Mouse (Mus musculus) MEL (cell line): ENCODE measurements around the gene Aldh9a1. TPM values are rescaled to one million over a fixed set of nuclear protein-coding genes. Genes with fewer than 3 reads are reported as not detected.

Source experiments
- DNase-seq: peaks from one replicate; pipeline ENCODE4 v3.0.0; 2011; ENCODE audit warnings: low read depth, low spot score
- H3K27ac ChIP-seq: 2 replicates; pipeline ENCODE4 v1.5.1; 2012; ENCODE audit warnings: low read depth, mild to moderate bottlenecking, control low read depth, low read length, moderate library complexity; ENCODE audit not compliant: control insufficient read depth
- H3K27me3 ChIP-seq, 2 experiments: fragments of 150-350 bp in 1 of 2; sonication (generic) in 1 of 2; 2 replicates each; pipeline ENCODE4 v1.6.1; 2012; ENCODE audit warnings: low read length in 2 of 2, mild to moderate bottlenecking in 2 of 2, improper control_type of control experiment in 1 of 2, moderate library complexity in 1 of 2; ENCODE audit not compliant: insufficient read depth in 2 of 2, control insufficient read depth in 1 of 2
- H3K36me3 ChIP-seq, 2 experiments: 2 replicates each; pipeline ENCODE4 v1.6.1; 2012 to 2014; ENCODE audit warnings: low read length in 2 of 2, improper control_type of control experiment in 1 of 2, inconsistent platforms in 1 of 2, mild to moderate bottlenecking in 1 of 2; ENCODE audit not compliant: insufficient read depth in 2 of 2, control insufficient read depth in 1 of 2
- H3K4me1 ChIP-seq, 2 experiments: fragments of 150-350 bp in 1 of 2; sonication (generic) in 1 of 2; 2 replicates each; pipeline ENCODE4 v1.6.1; 2012; ENCODE audit warnings: low read length in 2 of 2, improper control_type of control experiment in 1 of 2, mild to moderate bottlenecking in 1 of 2; ENCODE audit not compliant: insufficient read depth in 2 of 2, control insufficient read depth in 1 of 2
- H3K4me3 ChIP-seq, 2 experiments: fragments of 150-350 bp in 1 of 2; sonication (generic) in 1 of 2; 2 replicates each; pipeline ENCODE4 v1.5.1; 2012; ENCODE audit warnings: low read depth in 2 of 2, low read length in 2 of 2, mild to moderate bottlenecking in 2 of 2, moderate library complexity in 2 of 2, control low read depth in 1 of 2, improper control_type of control experiment in 1 of 2; ENCODE audit not compliant: control insufficient read depth in 1 of 2, insufficient read depth in 1 of 2
- H3K79me2 ChIP-seq: 2 replicates; pipeline ENCODE4 v1.6.1; 2012; ENCODE audit warnings: mild to moderate bottlenecking, low read length, moderate library complexity; ENCODE audit not compliant: control insufficient read depth, poor library complexity, insufficient read depth
- H3K9ac ChIP-seq: 2 replicates; pipeline ENCODE4 v1.6.1; 2012; ENCODE audit warnings: low read depth, mild to moderate bottlenecking, control low read depth, low read length, moderate library complexity; ENCODE audit not compliant: control insufficient read depth, poor library complexity, severe bottlenecking
- H3K9me3 ChIP-seq: fragments of 150-350 bp; sonication (generic); replicated peaks from 2 replicates; pipeline ENCODE4 v1.6.1; 2012; ENCODE audit warnings: mild to moderate bottlenecking, low read length, improper control_type of control experiment, moderate library complexity; ENCODE audit not compliant: insufficient read depth
- BHLHE40 ChIP-seq: IDR thresholded peaks from 2 replicates; pipeline ENCODE4 v1.6.1; 2012; ENCODE audit warnings: low read depth, mild to moderate bottlenecking, inconsistent platforms, low read length, improper control_type of control experiment, borderline replicate concordance
- CHD2 ChIP-seq: IDR thresholded peaks from 2 replicates; pipeline ENCODE4 v1.6.1; 2011; ENCODE audit warnings: low read length, improper control_type of control experiment
- ELF1 ChIP-seq: IDR thresholded peaks from 2 replicates; pipeline ENCODE4 v1.6.1; 2014; ENCODE audit warnings: low read depth, mild to moderate bottlenecking, inconsistent platforms, low read length, improper control_type of control experiment, moderate library complexity
- EP300 ChIP-seq, 2 experiments: IDR thresholded peaks; 2 replicates each; pipeline ENCODE4 v1.6.1; 2011; ENCODE audit warnings: improper control_type of control experiment in 2 of 2, low read length in 2 of 2, low read depth in 1 of 2, mild to moderate bottlenecking in 1 of 2
- ETS1 ChIP-seq: IDR thresholded peaks from 2 replicates; pipeline ENCODE4 v1.6.1; 2012; ENCODE audit warnings: low read depth, mild to moderate bottlenecking, inconsistent platforms, low read length, improper control_type of control experiment, moderate library complexity
- GABPA ChIP-seq: IDR thresholded peaks from 2 replicates; pipeline ENCODE4 v1.6.1; 2012; ENCODE audit warnings: low read depth, mild to moderate bottlenecking, inconsistent platforms, low read length, improper control_type of control experiment, moderate library complexity
- GATA1 ChIP-seq: IDR thresholded peaks from 2 replicates; pipeline ENCODE4 v1.6.1; 2011; ENCODE audit warnings: low read depth, low read length, improper control_type of control experiment
- KAT2A ChIP-seq: conservative IDR thresholded peaks from 2 replicates; pipeline ENCODE4 v1.6.1; 2012; ENCODE audit warnings: low read depth, low read length, improper control_type of control experiment, inconsistent platforms
- MAX ChIP-seq: IDR thresholded peaks from 2 replicates; pipeline ENCODE4 v1.6.1; 2011; ENCODE audit warnings: low read length, improper control_type of control experiment
- MAZ ChIP-seq: IDR thresholded peaks from 2 replicates; pipeline ENCODE4 v1.6.1; 2012; ENCODE audit warnings: low read depth, mild to moderate bottlenecking, inconsistent platforms, low read length, improper control_type of control experiment
- MXI1 ChIP-seq: IDR thresholded peaks from 2 replicates; pipeline ENCODE4 v1.6.1; 2011; ENCODE audit warnings: mild to moderate bottlenecking, low read depth, low read length, improper control_type of control experiment
- MYC ChIP-seq: IDR thresholded peaks from 2 replicates; pipeline ENCODE4 v1.6.1; 2011; ENCODE audit warnings: low read depth, mild to moderate bottlenecking, low read length, improper control_type of control experiment, moderate library complexity
- POLR2AphosphoS2 ChIP-seq: IDR thresholded peaks from 2 replicates; pipeline ENCODE4 v1.6.1; 2011; ENCODE audit warnings: low read length, improper control_type of control experiment
- POLR2AphosphoS5 ChIP-seq: IDR thresholded peaks from 2 replicates; pipeline ENCODE4 v1.6.1; 2012; ENCODE audit warnings: low read depth, borderline replicate concordance, mild to moderate bottlenecking, inconsistent platforms, low read length, moderate library complexity, mixed read lengths
- RCOR1 ChIP-seq: IDR thresholded peaks from 2 replicates; pipeline ENCODE4 v1.6.1; 2012; ENCODE audit warnings: low read depth, mild to moderate bottlenecking, inconsistent platforms, low read length, improper control_type of control experiment
- SIN3A ChIP-seq: IDR thresholded peaks from 2 replicates; pipeline ENCODE4 v1.6.1; 2012; ENCODE audit warnings: low read length, improper control_type of control experiment, inconsistent platforms
- TAL1 ChIP-seq: IDR thresholded peaks from 2 replicates; pipeline ENCODE4 v1.6.1; 2012; ENCODE audit warnings: mild to moderate bottlenecking, inconsistent platforms, low read length, moderate library complexity, mixed read lengths
- TBP ChIP-seq: IDR thresholded peaks from 2 replicates; pipeline ENCODE4 v1.8.0; 2011; ENCODE audit warnings: low read depth, low read length, improper control_type of control experiment
- TCF12 ChIP-seq: IDR thresholded peaks from 2 replicates; pipeline ENCODE4 v1.6.1; 2014; ENCODE audit warnings: low read depth, mild to moderate bottlenecking, inconsistent platforms, low read length, improper control_type of control experiment, moderate library complexity
- USF2 ChIP-seq, 2 experiments: IDR thresholded peaks; 2 replicates each; pipeline ENCODE4 v1.6.1; 2011 to 2012; ENCODE audit warnings: improper control_type of control experiment in 2 of 2, low read length in 2 of 2, borderline replicate concordance in 1 of 2, inconsistent platforms in 1 of 2, low read depth in 1 of 2, mild to moderate bottlenecking in 1 of 2; ENCODE audit not compliant: insufficient read depth in 1 of 2
- ZC3H11A ChIP-seq: IDR thresholded peaks from 2 replicates; pipeline ENCODE4 v1.6.1; 2012; ENCODE audit warnings: low read depth, mild to moderate bottlenecking, inconsistent platforms, low read length, improper control_type of control experiment
- ZMIZ1 ChIP-seq: IDR thresholded peaks from 2 replicates; pipeline ENCODE4 v1.6.1; 2012; ENCODE audit warnings: low read depth, mild to moderate bottlenecking, inconsistent platforms, low read length, improper control_type of control experiment, moderate library complexity
- ZNF384 ChIP-seq: IDR thresholded peaks from 2 replicates; pipeline ENCODE4 v1.6.1; 2012; ENCODE audit warnings: low read depth, mild to moderate bottlenecking, inconsistent platforms, low read length, improper control_type of control experiment
- polyA plus RNA-seq, 2 experiments: library from polyadenylated mRNA; stranded (reverse) in 1 of 2; unstranded in 1 of 2; fragments of >175 nt in 1 of 2; fragments of >200 nt in 1 of 2; gene quantifications; 2 replicates each; pipeline versions ENCODE4 v1.2.1 to v1.2.4; 2012; ENCODE audit warnings: low replicate concordance in 2 of 2, low read depth in 1 of 2; ENCODE audit not compliant: insufficient read length in 2 of 2, insufficient read depth in 1 of 2, missing spikeins in 1 of 2
- total RNA-seq: library from RNA; depleted of rRNA; stranded (reverse); fragments of 300-350 nt; gene quantifications from 2 replicates; pipeline ENCODE4 v1.2.3, GENCODE M21; 2012

Aldh9a1 gene
- total and polyA plus RNA-seq, 3 experiments = 14.3 to 78.2 TPM; not detected in 1

- Histone ChIP-seq H3K36me3 (peaks cover 0 to 27% of the 10 kb centered on the region in 2 experiments; a peak in 2 of 4 replicates), H3K79me2 (no peaks in the 10 kb centered on the region), H3K27ac (peak overlapping the region; percentile 75; the same call in 1 of the 2 replicates), H3K4me1 (peaks cover 16 to 30% of the 10 kb centered on the region in 2 experiments), H3K27me3 (no peaks in the 10 kb centered on the region), H3K9me3 (no peaks in the 10 kb centered on the region), H3K9ac (no peak overlapping the region), H3K4me3 (no peak overlapping the region)
- no peak for TF ChIP-seq SIN3A
- TF ChIP-seq TCF12 = no peak
- no peak for TF ChIP-seq ZMIZ1
- no peak for TF ChIP-seq GABPA
- no peak for TF ChIP-seq POLR2AphosphoS2
- TF ChIP-seq CHD2 = no peak
- DNase-seq = no peak
Measured at GRCm38 (mm10) chr1:167383178-167383577, 33.4 kb downstream of the Aldh9a1 start.

- no peaks in the 10 kb centered on the region for H3K9me3 ChIP-seq
- peak; percentile 72 for DNase-seq
- no peak overlapping the region for H3K9ac ChIP-seq
- no peaks in the 10 kb centered on the region for H3K27me3 ChIP-seq
- peaks cover 0 to 27% of the 10 kb centered on the region in 2 experiments; a peak in 2 of 4 replicates for H3K36me3 ChIP-seq
- peak; percentile 77 for TF ChIP-seq TAL1
- no peak for TF ChIP-seq ZNF384
- 0 out of 2 replicates have a peak, but pooled peaks have one; percentile 52 for TF ChIP-seq MAZ
- TF ChIP-seq ZC3H11A = no peak
- 0 out of 2 replicates have a peak, but pooled peaks have one; percentile 32 for TF ChIP-seq MYC
- TF ChIP-seq KAT2A = 0 out of 2 replicates have a peak, but pooled peaks have one; percentile 19
- TF ChIP-seq GATA1 = peak; percentile 89
- TF ChIP-seq MXI1 = peak; percentile 53
- peak; percentile 83 to 92 for TF ChIP-seq EP300 (IDR thresholded peaks at IDR 0.05; ENCODE audit: low read depth in 1 of 2, low read length in 2 of 2)
- peak; percentile 95 for TF ChIP-seq TCF12
- no peak for TF ChIP-seq ELF1
- no peak for TF ChIP-seq POLR2AphosphoS5
- TF ChIP-seq USF2 (IDR thresholded peaks at IDR 0.05; ENCODE audit: borderline replicate concordance in 1 of 2, insufficient read depth in 1 of 2, low read depth in 1 of 2, low read length in 2 of 2) = no peak
- peak; percentile 77 for TF ChIP-seq BHLHE40
- peak; percentile 44 for TF ChIP-seq MAX
- TF ChIP-seq ETS1 = peak; percentile 87
- TF ChIP-seq TBP = 0 out of 2 replicates have a peak, but pooled peaks have one; percentile 7
- TF ChIP-seq RCOR1 = peak; percentile 61
- TF ChIP-seq, all 39 proteins: peak for 13
- peak overlapping the region; percentile 75 for H3K27ac ChIP-seq
- peaks cover 16 to 30% of the 10 kb centered on the region in 2 experiments for H3K4me1 ChIP-seq
- no peaks in the 10 kb centered on the region for H3K79me2 ChIP-seq
- peak overlapping the region in 1 of 2 experiments; percentile 9; a peak in 1 of 4 replicates for H3K4me3 ChIP-seq
Measured at GRCm38 (mm10) chr1:167384156-167384555, 34.4 kb downstream of the Aldh9a1 start.
